Mouse (Mus musculus) G1E (cell line): ENCODE measurements around the gene Scube2. TPM values are rescaled to one million over a fixed set of nuclear protein-coding genes. Genes with fewer than 3 reads are reported as not detected.

Experiments
- ATAC-seq: 2 replicates; pipeline ENCODE4 v1.8.0; 2016; ENCODE audit warnings: mild to moderate bottlenecking; ENCODE audit not compliant: insufficient number of reproducible peaks, poor library complexity, low FRiP score, severe bottlenecking; ENCODE audit errors: extremely low read depth
- DNase-seq: peaks from one replicate; pipeline ENCODE4 v3.0.0; 2012; ENCODE audit warnings: low spot score
- H3K27me3 ChIP-seq: 2 replicates; pipeline ENCODE4 v1.6.1; 2012; ENCODE audit warnings: mild to moderate bottlenecking, low read length, inconsistent platforms; ENCODE audit not compliant: insufficient read depth
- H3K36me3 ChIP-seq: replicated peaks from 2 replicates; pipeline ENCODE3; 2012; ENCODE audit warnings: mild to moderate bottlenecking, inconsistent platforms
- H3K4me1 ChIP-seq: 2 replicates; pipeline ENCODE4 v1.6.1; 2012; ENCODE audit warnings: low read depth, low read length, inconsistent platforms, mixed read lengths; ENCODE audit not compliant: insufficient read depth
- H3K4me3 ChIP-seq: 2 replicates; pipeline ENCODE4 v1.5.1; 2012; ENCODE audit warnings: low read depth, mild to moderate bottlenecking, inconsistent platforms, low read length, moderate library complexity, mixed read lengths
- H3K9me3 ChIP-seq: replicated peaks from 2 replicates; pipeline ENCODE4 v1.6.1; 2012; ENCODE audit warnings: inconsistent platforms
- CTCF ChIP-seq: IDR thresholded peaks from 2 replicates; pipeline ENCODE4 v1.5.1; 2012; ENCODE audit warnings: low read depth, low read length, inconsistent platforms, mixed read lengths
- GATA1 ChIP-seq: IDR thresholded peaks from 2 replicates; pipeline ENCODE4 v1.6.1; 2012; ENCODE audit warnings: borderline replicate concordance, low read length, inconsistent platforms, mixed read lengths
- GATA2 ChIP-seq: IDR thresholded peaks from 2 replicates; pipeline ENCODE4 v1.6.1; 2012; ENCODE audit warnings: low read depth, low read length, inconsistent platforms, borderline replicate concordance
- POLR2AphosphoS5 ChIP-seq: IDR thresholded peaks from 2 replicates; pipeline ENCODE4 v1.6.1; 2012; ENCODE audit warnings: low read depth, low read length, inconsistent platforms; ENCODE audit not compliant: insufficient replicate concordance
- TAL1 ChIP-seq: conservative IDR thresholded peaks from 2 replicates; pipeline ENCODE4 v1.6.1; 2012; ENCODE audit warnings: low read depth, low read length, inconsistent platforms, mixed read lengths
- polyA plus RNA-seq: library from polyadenylated mRNA; stranded (reverse); fragments of >175 nt; gene quantifications from 2 replicates; pipeline ENCODE4 v1.2.3, GENCODE M21; 2012
- total RNA-seq, 2 experiments: library from RNA; stranded (forward) in 1 of 2; stranded (reverse) in 1 of 2; fragments of 200-1000 nt in 1 of 2; fragments of >200 nt in 1 of 2; fragmentation: Nextera tagmentation in 1 of 2; gene quantifications; 2 replicates each; pipeline ENCODE4 v1.2.3; 2014 to 2017

Gene Scube2
- total and polyA plus RNA-seq, 3 experiments: 0.20 to 11.1 (median 3.1) TPM

GRCm38 (mm10) chr7:109849750-109850434 lies 15.6 kb downstream of the Scube2 start:
- TF ChIP-seq CTCF (no peak), TAL1 (no peak), GATA1 (no peak), POLR2AphosphoS5 (no peak), GATA2 (no peak)
- Histone ChIP-seq H3K9me3 (peaks cover 2% of the 10 kb centered on the region; the same call in 1 of the 2 replicates), H3K27me3 (no peaks in the 10 kb centered on the region), H3K36me3 (peaks cover 20% of the 10 kb centered on the region), H3K4me3 (no peak overlapping the region), H3K4me1 (peaks cover 78% of the 10 kb centered on the region)
- ATAC-seq: no peak
- DNase-seq: no peak

GRCm38 (mm10) chr7:109848867-109849733 lies 16.4 kb downstream of the Scube2 start:
- ATAC-seq (no peak), DNase-seq (no peak)
- H3K36me3 ChIP-seq: peaks cover 21% of the 10 kb centered on the region
- H3K4me3 ChIP-seq: no peak overlapping the region
- peaks cover 78% of the 10 kb centered on the region for H3K4me1 ChIP-seq
- H3K9me3 ChIP-seq: peaks cover 2% of the 10 kb centered on the region; the same call in 1 of the 2 replicates
- H3K27me3 ChIP-seq: no peaks in the 10 kb centered on the region
- TF ChIP-seq GATA2: no peak
- no peak for TF ChIP-seq POLR2AphosphoS5
- no peak for TF ChIP-seq GATA1
- TF ChIP-seq CTCF: no peak
- no peak for TF ChIP-seq TAL1

GRCm38 (mm10) chr7:109844100-109844499 lies 21.4 kb downstream of the Scube2 start:
- ATAC-seq (peak; percentile 81), DNase-seq (peak; percentile 41)
- Histone ChIP-seq H3K9me3 (peaks cover 2% of the 10 kb centered on the region; the same call in 1 of the 2 replicates), H3K4me1 (peaks cover 59% of the 10 kb centered on the region), H3K4me3 (no peak overlapping the region), H3K27me3 (no peaks in the 10 kb centered on the region), H3K36me3 (peaks cover 37% of the 10 kb centered on the region)
- TF ChIP-seq TAL1 (peak; percentile 89), POLR2AphosphoS5 (no peak)

GRCm38 (mm10) chr7:109841618-109842418 lies 23.7 kb downstream of the Scube2 start:
- Histone ChIP-seq H3K9me3 (peaks cover 2% of the 10 kb centered on the region; the same call in 1 of the 2 replicates), H3K4me3 (no peak overlapping the region), H3K27me3 (no peaks in the 10 kb centered on the region), H3K4me1 (peaks cover 66% of the 10 kb centered on the region), H3K36me3 (peaks cover 33% of the 10 kb centered on the region)
- TF ChIP-seq GATA1 (no peak), GATA2 (no peak), CTCF (no peak), POLR2AphosphoS5 (no peak), TAL1 (no peak)
- DNase-seq: no peak
- ATAC-seq: no peak

GRCm38 (mm10) chr7:109841031-109841430 lies 24.4 kb downstream of the Scube2 start:
- no peaks in the 10 kb centered on the region for H3K9me3 ChIP-seq
- ATAC-seq: no peak
- TF ChIP-seq TAL1 (no peak), POLR2AphosphoS5 (no peak), CTCF (no peak), GATA1 (no peak), GATA2 (no peak)
- no peak overlapping the region for H3K4me3 ChIP-seq
- DNase-seq: no peak
- peaks cover 31% of the 10 kb centered on the region for H3K36me3 ChIP-seq
- peaks cover 69% of the 10 kb centered on the region for H3K4me1 ChIP-seq
- H3K27me3 ChIP-seq: no peaks in the 10 kb centered on the region
